22 mouse cellular contexts compared by ENCODE assay signal in the genomic region with DNA sequence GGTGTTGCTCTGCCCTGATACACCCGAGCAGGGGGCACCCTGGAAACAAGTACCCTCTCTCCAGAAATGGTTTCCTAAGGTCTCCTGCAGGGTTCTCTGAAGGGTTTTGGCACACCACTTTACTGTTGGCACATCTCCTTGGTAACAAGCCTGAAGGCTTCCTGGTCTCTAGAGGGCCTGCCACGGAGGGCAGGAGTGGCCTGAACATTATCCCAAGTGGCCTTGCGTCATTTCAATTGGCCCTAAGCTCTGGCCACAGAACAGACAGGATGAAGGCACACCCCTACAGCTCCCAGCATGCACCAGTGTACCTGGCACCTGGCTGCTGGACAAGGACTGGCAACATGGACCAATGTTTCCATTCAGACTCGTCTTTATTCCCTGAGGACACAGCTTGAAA. TPM values are rescaled to one million over a fixed set of nuclear protein-coding genes. Genes with fewer than 3 reads are reported as not detected.
DNase-seq lines count a peak whose midpoint lies in the region; ATAC-seq and TF ChIP-seq lines count a peak whose summit lies in the region.
"Had no signal": no experiment of that assay in that cellular context is flagged by ENCODE, and none has a peak within 500 bp of the region (broad histone marks: within the 10 kb centered on the region; RNA-seq: fewer than 3 reads in every experiment).

No protein-coding gene starts in this region.

- H3K9me3 ChIP-seq in lung, embryonic 16.5 days (ENCODE audit: control insufficient read depth, low read length): no peaks in the 10 kb centered on the region
- H3K9me3 ChIP-seq: embryonic facial prominence, embryonic 10.5 days; hindbrain, embryonic 13.5 days; limb, embryonic 10.5 days had no signal

- no peak overlapping the region for H3K9ac ChIP-seq in liver, adult 2 months (ENCODE audit: low read depth, low read length)
- H3K9ac ChIP-seq in lung, embryonic 16.5 days (ENCODE audit: low read length): no peak overlapping the region
- H3K9ac ChIP-seq: hindbrain, embryonic 13.5 days; liver, postnatal 0 days had no signal

- no peaks in the 10 kb centered on the region for H3K79me2 ChIP-seq in liver, adult 2 months (ENCODE audit: control insufficient read depth, insufficient read depth, low read length)

- ATAC-seq in lung, embryonic 16.5 days (ENCODE audit: low read depth): peak; percentile 71
- ATAC-seq: forebrain, embryonic 16.5 days; liver, postnatal 0 days had no signal

- no peak overlapping the region for H3K27ac ChIP-seq in liver, adult 2 months (replicated peaks; ENCODE audit: insufficient read depth, low read depth, low read length)
- no peak overlapping the region for H3K27ac ChIP-seq in lung, embryonic 16.5 days (ENCODE audit: low read length)
- H3K27ac ChIP-seq: embryonic facial prominence, embryonic 10.5 days; hindbrain, embryonic 13.5 days; limb, embryonic 10.5 days had no signal

- H3K4me2 ChIP-seq in lung, embryonic 16.5 days (ENCODE audit: low read depth, low read length): no peak overlapping the region
- H3K4me2 ChIP-seq: hindbrain, embryonic 13.5 days; liver, embryonic 11.5 days had no signal

- WGBS in liver, adult 2 months: 37% methylated on average over 4 of the region's 4 CpGs
- WGBS in lung, embryonic 16.5 days: 63% methylated on average over 4 of the region's 4 CpGs

- intact Hi-C loops in heart, postnatal 36 days (cut with DNase I): no loop called here

- TF ChIP-seq CTCF in liver, adult 2 months (IDR thresholded peaks at IDR 0.05; ENCODE audit: low read depth, low read length): no peak

- peaks cover 7% of the 10 kb centered on the region for H3K4me1 ChIP-seq in liver, adult 2 months (ENCODE audit: control insufficient read depth, insufficient read depth, low read length)
- no peaks in the 10 kb centered on the region; the same call in 1 of the 2 replicates for H3K4me1 ChIP-seq in lung, embryonic 16.5 days (replicated peaks; ENCODE audit: control insufficient read depth, insufficient read depth, low read length)

- H3K36me3 ChIP-seq in liver, adult 2 months (ENCODE audit: control insufficient read depth, insufficient read depth, low read length): no peaks in the 10 kb centered on the region
- no peaks in the 10 kb centered on the region for H3K36me3 ChIP-seq in lung, embryonic 16.5 days (ENCODE audit: control insufficient read depth, insufficient read depth, low read length)
- H3K36me3 ChIP-seq: embryonic facial prominence, embryonic 10.5 days; hindbrain, embryonic 13.5 days; limb, embryonic 10.5 days had no signal

- no peak for TF ChIP-seq POLR2A in liver, adult 2 months (IDR thresholded peaks at IDR 0.05; ENCODE audit: extremely low read depth, insufficient read depth, low read length)

- no peaks in the 10 kb centered on the region for H3K27me3 ChIP-seq in liver, adult 2 months (ENCODE audit: control insufficient read depth, insufficient read depth, low read length)
- H3K27me3 ChIP-seq in lung, embryonic 16.5 days (ENCODE audit: control insufficient read depth, insufficient read depth, low read depth, low read length): no peaks in the 10 kb centered on the region

- peak; percentile 90 for DNase-seq in liver, adult 2 months (ENCODE audit: extremely low read depth, low read depth, low spot score)
- DNase-seq in liver (no peak), adipocyte (ENCODE audit: low spot score) (peak; percentile 58)
- peak; percentile 56 to 80 for DNase-seq in lung, postnatal 4 days
- DNase-seq in layer of hippocampus, postnatal 25 days (ENCODE audit: extremely low spot score in 1 of 2, low spot score in 1 of 2): no peak
- no peak for DNase-seq in heart, postnatal 36 days
- DNase-seq: cerebellum, postnatal 10 days; gastrocnemius, postnatal 14 days; heart, adult 18-20 months; kidney, adult 11 months; kidney, postnatal 10 days; liver, postnatal 0 days; midbrain, embryonic 14.5 days; thymus, adult 18-20 months; thymus, postnatal 36 days had no signal

- no peak overlapping the region for H3K4me3 ChIP-seq in liver, adult 2 months (ENCODE audit: insufficient read depth, low read depth, low read length)
- H3K4me3 ChIP-seq in lung, embryonic 16.5 days (ENCODE audit: low read length): no peak overlapping the region
- H3K4me3 ChIP-seq: embryonic facial prominence, embryonic 10.5 days; hindbrain, embryonic 13.5 days; limb, embryonic 10.5 days; myocyte had no signal

RNA-seq across cellular contexts. Expression of a gene that starts 7.4 kb away (rescaled TPM):
- 0.28 and 0.40 TPM in 2 replicates for total RNA-seq in liver, adult 2 months (2014; rRNA removed)
- 0.04 and 0.05 TPM in 2 replicates for polyA plus RNA-seq in liver, adult 2 months (2012; rRNA removed)
- polyA plus RNA-seq in lung, embryonic 16.5 days (2015; fragmentation: Nextera tagmentation; extraction: Ambion mirVana): 4.0 and 4.5 TPM in 2 replicates
- total RNA-seq in layer of hippocampus, postnatal 25 days (2021): 1 to 10 TPM in 1 of 2 experiments, under 1 TPM in 1; 0.54 to 1.2 TPM
- total RNA-seq in heart, postnatal 36 days (2021): under 1 TPM; 0.22 to 0.49 TPM

RNA-seq across cellular contexts. Expression of a gene that starts 21.9 kb away (rescaled TPM):
- 10.1 and 11.6 TPM in 2 replicates for total RNA-seq in liver, adult 2 months (2014; rRNA removed)
- 11.0 and 17.3 TPM in 2 replicates for polyA plus RNA-seq in liver, adult 2 months (2012; rRNA removed)
- 35.2 and 35.5 TPM in 2 replicates for polyA plus RNA-seq in lung, embryonic 16.5 days (2015; fragmentation: Nextera tagmentation; extraction: Ambion mirVana)
- 100 to 1,000 TPM; 365 to 435 TPM for total RNA-seq in layer of hippocampus, postnatal 25 days (2021)
- 1 to 10 TPM; 5.5 to 7.2 TPM for total RNA-seq in heart, postnatal 36 days (2021)

RNA-seq across cellular contexts. Expression of a gene that starts 25.0 kb away (rescaled TPM):
- total RNA-seq in liver, adult 2 months (2014; rRNA removed): 205 and 272 TPM in 2 replicates
- polyA plus RNA-seq in liver, adult 2 months (2012; rRNA removed): 118 and 124 TPM in 2 replicates
- polyA plus RNA-seq in lung, embryonic 16.5 days (2015; fragmentation: Nextera tagmentation; extraction: Ambion mirVana): 150 and 155 TPM in 2 replicates
- 100 to 1,000 TPM; 107 to 112 TPM for total RNA-seq in layer of hippocampus, postnatal 25 days (2021)
- 10 to 100 TPM; 27.3 to 38.1 TPM for total RNA-seq in heart, postnatal 36 days (2021)

Comparison
In these comparisons a context has a peak if more than half of its experiments do, and no peak if none do; other contexts are left out.
1. DNase-seq: peak in liver, adult 2 months (single experiment), adipocyte (single experiment) and lung, postnatal 4 days (2 of 2); none in liver (single experiment), layer of hippocampus, postnatal 25 days (0 of 2) and heart, postnatal 36 days (0 of 2).
2. RNA of a gene that starts 21.9 kb away (total RNA-seq): 365 to 435 TPM in layer of hippocampus, postnatal 25 days; 10.1 to 11.6 TPM in liver, adult 2 months and 5.5 to 7.2 TPM in heart, postnatal 36 days; every median in the first group is over 10 times any median in the second.